Mouse (Mus musculus) liver, embryonic 12.5 days (tissue): ENCODE results near the gene Tbc1d9b. TPM values are rescaled to one million over a fixed set of nuclear protein-coding genes. Genes with fewer than 3 reads are reported as not detected.
"Not testable (repeated sequence)": the region's sequence is repeated elsewhere in the genome, so short reads cannot be mapped to it uniquely, and the experiment has no call there.

Experiments used
- ATAC-seq: fragments of 200-750 bp; cut with Nextera tagmentation; 2 replicates; pipeline ENCODE4 v1.8.0; 2017; ENCODE audit warnings: moderate number of reproducible peaks, mild to moderate bottlenecking, moderate library complexity
- H3K27ac ChIP-seq: fragments of 300-500 bp; sonication (generic); 2 replicates; pipeline ENCODE4 v1.5.1; 2016; ENCODE audit warnings: mild to moderate bottlenecking
- H3K27me3 ChIP-seq: fragments of 300-500 bp; sonication (generic); replicated peaks from 2 replicates; pipeline ENCODE4 v1.6.1; 2016; ENCODE audit warnings: mild to moderate bottlenecking, moderate library complexity
- H3K36me3 ChIP-seq: fragments of 300-500 bp; sonication (generic); 2 replicates; pipeline ENCODE4 v1.6.1; 2016; ENCODE audit warnings: mild to moderate bottlenecking, moderate library complexity
- H3K4me1 ChIP-seq: fragments of 300-500 bp; sonication (generic); 2 replicates; pipeline ENCODE4 v1.6.1; 2016
- H3K4me2 ChIP-seq: fragments of 300-500 bp; sonication (generic); 2 replicates; pipeline ENCODE4 v1.6.1; 2016; ENCODE audit warnings: mild to moderate bottlenecking, moderate library complexity
- H3K4me3 ChIP-seq: fragments of 300-500 bp; sonication (generic); 2 replicates; pipeline ENCODE4 v1.5.1; 2016; ENCODE audit warnings: mild to moderate bottlenecking, moderate library complexity
- H3K9ac ChIP-seq: fragments of 300-500 bp; sonication (generic); 2 replicates; pipeline ENCODE4 v1.6.1; 2016; ENCODE audit warnings: mild to moderate bottlenecking, moderate library complexity
- H3K9me3 ChIP-seq: fragments of 300-500 bp; sonication (generic); replicated peaks from 2 replicates; pipeline ENCODE4 v1.6.1; 2016; ENCODE audit warnings: mild to moderate bottlenecking, moderate library complexity
- WGBS: fragments of 180-500 bp; shearing (Covaris S2); methylation state at CpG from one replicate; pipeline ENCODE4 v1.1.7; 2016; ENCODE audit not compliant: insufficient replicate concordance; 5-methylcytosine and 5-hydroxymethylcytosine counted together
- polyA plus RNA-seq: library from polyadenylated mRNA; unstranded; fragments of >200 nt; fragmentation: Nextera tagmentation; extraction: Ambion mirVana; gene quantifications from 2 replicates; pipeline ENCODE4 v1.2.1, GENCODE M21; 2016

Gene Tbc1d9b
- polyA plus RNA-seq, 1 experiment from 2014 or later = 20.3 TPM

DNA sequence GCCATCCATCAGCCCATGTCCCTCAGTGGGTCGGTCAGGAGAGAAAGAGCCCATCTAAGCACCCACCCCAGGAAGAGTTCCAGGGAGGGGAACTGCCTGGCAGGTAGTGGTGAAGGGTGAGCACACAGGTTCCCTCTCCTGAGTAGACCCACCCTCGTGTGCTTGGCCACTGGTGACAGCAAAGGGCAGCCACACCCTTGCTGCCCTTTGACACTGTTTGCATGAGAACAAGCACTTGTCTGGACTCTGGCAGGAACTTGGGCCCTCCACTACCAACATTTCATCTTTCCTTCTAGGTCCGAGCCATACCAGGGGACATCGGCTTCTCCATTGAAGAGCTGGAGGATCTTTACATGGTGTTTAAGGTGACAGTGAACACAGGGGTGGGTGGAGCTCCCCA is 28.2 kb downstream of the Tbc1d9b start:
- Histone ChIP-seq H3K4me2 (no peak overlapping the region), H3K27me3 (no peaks in the 10 kb centered on the region), H3K9me3 (no peaks in the 10 kb centered on the region), H3K36me3 (peaks cover 83% of the 10 kb centered on the region), H3K4me3 (no peak overlapping the region), H3K27ac (no peak overlapping the region), H3K9ac (no peak overlapping the region), H3K4me1 (peaks cover 26% of the 10 kb centered on the region)
- WGBS = 69% methylated on average over 4 of the region's 4 CpGs
- ATAC-seq = no peak

DNA sequence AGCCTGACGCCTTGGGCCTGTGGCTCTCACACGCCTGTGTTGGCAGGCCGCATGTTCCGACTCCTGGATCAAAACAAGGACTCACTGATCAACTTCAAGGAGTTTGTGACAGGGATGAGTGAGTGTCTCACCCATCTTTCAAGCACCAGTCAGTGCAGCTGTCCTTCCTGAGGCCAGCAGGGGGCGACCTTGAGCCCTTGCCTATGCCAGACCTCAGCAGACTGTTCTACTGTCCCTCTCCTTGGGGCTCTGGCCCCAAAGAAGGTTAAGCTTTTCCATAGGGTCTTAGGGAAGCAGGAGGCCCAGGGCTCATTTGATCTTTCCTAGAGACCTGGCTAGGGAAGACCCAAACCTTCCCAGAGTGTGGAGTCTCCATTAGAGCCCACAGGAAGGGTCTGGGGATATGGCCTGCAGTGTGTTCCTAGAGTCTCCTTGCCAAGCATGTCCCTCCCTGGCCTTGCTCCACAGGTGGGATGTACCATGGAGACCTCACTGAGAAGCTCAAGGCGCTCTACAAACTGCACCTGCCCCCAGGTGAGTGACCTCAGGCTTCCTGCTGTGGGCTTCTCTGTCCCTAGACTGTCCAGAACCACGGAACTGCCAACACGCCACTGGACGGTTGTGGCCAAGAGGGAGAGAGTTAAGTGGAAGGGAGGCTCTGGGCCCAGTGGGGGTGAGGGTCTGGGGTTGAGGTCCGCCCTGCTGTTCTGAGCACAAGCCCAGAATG is 30.5 kb downstream of the Tbc1d9b start:
- peaks cover 26% of the 10 kb centered on the region for H3K4me1 ChIP-seq
- H3K9ac ChIP-seq = no peak overlapping the region
- H3K4me2 ChIP-seq = no peak overlapping the region
- ATAC-seq = peak; percentile 61
- H3K27me3 ChIP-seq = no peaks in the 10 kb centered on the region
- H3K27ac ChIP-seq = 0 out of 2 replicates have a peak overlapping the region, but pooled peaks have one; percentile 51
- H3K9me3 ChIP-seq = no peaks in the 10 kb centered on the region
- H3K4me3 ChIP-seq = no peak overlapping the region
- peaks cover 75% of the 10 kb centered on the region for H3K36me3 ChIP-seq
- 44% methylated on average over 10 of the region's 10 CpGs for WGBS

DNA sequence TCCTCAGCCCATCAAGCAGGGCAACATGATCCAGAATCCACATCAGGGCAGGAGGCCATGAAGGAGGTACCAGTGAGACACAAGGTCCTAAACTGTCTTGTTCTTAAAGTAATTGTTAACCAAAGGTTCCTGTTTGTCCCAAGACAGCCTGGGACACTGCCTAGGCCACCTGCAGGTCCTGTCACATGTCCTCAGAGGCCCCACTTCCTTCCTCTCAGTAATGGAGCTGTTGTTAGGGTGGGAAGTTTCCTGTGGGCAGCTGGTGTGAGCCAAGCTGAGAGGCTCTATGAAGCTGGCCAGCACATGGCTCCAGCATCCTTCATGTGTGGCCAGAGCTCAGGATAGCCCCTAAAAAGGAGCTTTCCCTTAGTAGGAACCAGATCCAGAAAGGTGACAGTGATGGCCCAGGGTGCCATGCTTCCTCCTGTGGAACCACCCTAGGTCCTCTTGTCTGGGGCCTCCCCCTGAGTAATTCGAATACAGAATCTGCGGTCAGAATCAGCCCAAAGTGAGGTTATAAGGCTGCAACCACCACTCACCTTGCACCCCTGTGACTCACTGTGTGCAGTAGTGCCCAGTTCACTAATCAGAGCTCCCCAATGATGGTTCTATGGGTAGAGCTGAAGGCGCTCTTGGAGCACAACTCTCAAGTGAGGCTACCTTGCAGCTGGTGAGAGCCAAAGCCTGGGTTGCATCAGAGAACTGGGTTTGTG is 31.3 kb downstream of the Tbc1d9b start:
- Histone ChIP-seq H3K27me3 (no peaks in the 10 kb centered on the region), H3K9me3 (no peaks in the 10 kb centered on the region), H3K4me1 (peaks cover 26% of the 10 kb centered on the region), H3K4me2 (no peak overlapping the region), H3K27ac (no peak overlapping the region), H3K9ac (no peak overlapping the region), H3K4me3 (no peak overlapping the region), H3K36me3 (peaks cover 67% of the 10 kb centered on the region)
- 75% methylated on average over 3 of the region's 3 CpGs for WGBS
- no peak for ATAC-seq

DNA sequence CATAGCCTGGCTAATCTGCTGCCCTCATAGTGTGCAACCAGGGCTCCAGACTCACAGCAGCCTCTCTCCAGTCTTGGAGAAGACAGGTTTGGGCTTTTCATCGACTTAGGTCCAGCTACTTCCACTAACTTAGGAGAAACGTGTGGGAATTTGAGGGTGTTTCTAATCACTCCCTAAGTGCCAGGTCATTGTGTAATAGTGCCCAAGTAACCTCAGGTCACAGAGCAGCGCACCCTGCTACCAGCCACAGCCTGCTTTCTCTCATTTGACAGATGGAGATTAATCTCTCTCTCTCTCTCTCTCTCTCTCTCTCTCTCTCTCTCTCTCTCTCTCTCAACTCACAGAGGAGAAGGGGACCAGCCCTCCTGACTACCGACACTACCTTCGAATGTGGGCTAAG is 37.2 kb downstream of the Tbc1d9b start:
- Histone ChIP-seq H3K9ac (no peak overlapping the region), H3K4me2 (no peak overlapping the region), H3K9me3 (no peaks in the 10 kb centered on the region), H3K4me1 (peaks cover 7% of the 10 kb centered on the region; the same call in 1 of the 2 replicates), H3K27me3 (no peaks in the 10 kb centered on the region), H3K36me3 (peaks cover 66% of the 10 kb centered on the region), H3K27ac (no peak overlapping the region), H3K4me3 (no peak overlapping the region)
- ATAC-seq = no peak
- WGBS = 77% methylated on average over 5 of the region's 5 CpGs

DNA sequence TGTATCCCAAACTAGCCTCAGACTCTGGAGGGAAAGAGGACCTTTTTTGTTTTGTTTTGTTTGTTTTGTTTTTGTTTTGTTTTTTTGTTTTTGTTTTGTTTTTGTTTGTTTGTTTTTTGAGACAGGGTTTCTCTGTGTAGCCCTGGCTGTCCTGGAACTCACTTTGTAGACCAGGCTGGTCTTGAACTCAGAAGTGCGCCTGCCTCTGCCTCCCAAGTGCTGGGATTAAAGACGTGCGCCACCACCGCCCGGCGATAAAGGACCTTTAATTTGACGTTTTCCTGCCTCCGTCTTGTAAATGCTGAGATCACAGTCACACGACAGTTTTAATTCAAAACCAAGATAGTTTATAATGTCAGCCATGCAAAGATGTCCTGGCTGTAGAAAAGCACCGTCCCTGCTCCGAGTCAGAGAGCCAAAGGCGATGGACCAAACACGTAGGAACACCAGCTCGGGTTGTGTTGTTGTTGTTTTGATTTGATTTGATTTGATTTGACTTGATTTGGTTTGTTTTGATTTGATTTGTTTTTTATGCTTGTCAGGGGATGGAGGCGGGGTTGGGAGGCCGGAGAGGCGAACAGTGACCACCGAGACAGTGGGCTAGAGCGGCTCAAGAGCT is 43.0 kb downstream of the Tbc1d9b start, which contains the start of gene Mrnip:
Mrnip (plus strand) TSS at position 334 of the 619 bp plus-strand sequence.
- peaks cover 33% of the 10 kb centered on the region for H3K4me1 ChIP-seq
- H3K4me2 ChIP-seq = peak within 1 kb of the TSS; percentile 82
- H3K27ac ChIP-seq = peak within 1 kb of the TSS; percentile 86
- H3K9ac ChIP-seq = peak within 1 kb of the TSS; percentile 79
- not testable (repeated sequence) for H3K27me3 ChIP-seq, H3K9me3 ChIP-seq, ATAC-seq
- 5% methylated on average over 19 of the region's 19 CpGs for WGBS
- H3K4me3 ChIP-seq = peak within 1 kb of the TSS; percentile 72
- H3K36me3 ChIP-seq = peaks cover 48% of the 10 kb centered on the region

DNA sequence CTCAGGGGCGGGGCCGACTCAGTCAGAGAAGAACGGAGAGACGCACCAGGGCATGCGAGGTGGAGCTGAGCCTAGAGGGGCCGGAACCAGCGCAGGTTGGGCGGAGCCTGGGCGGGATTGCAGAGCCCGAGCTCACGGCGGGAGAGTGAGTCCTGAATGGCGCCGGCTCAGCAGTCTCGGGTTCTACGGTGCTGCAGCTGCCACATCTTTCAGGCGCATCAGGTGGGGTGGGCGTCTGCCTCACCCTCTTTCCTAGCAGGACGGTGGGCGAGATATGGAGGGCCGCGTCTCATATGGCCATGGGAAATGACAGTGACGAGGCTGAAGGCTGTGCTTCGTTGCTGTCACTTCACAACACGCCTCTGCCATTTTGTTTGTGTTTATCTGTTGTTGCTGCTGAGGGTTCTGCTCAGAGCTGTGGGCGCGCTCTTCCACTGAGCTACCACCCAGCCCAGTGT is 43.6 kb downstream of the Tbc1d9b start:
- WGBS = under 1% methylated on average over 27 of the region's 27 CpGs
- H3K27me3 ChIP-seq = no peaks in the 10 kb centered on the region
- H3K4me2 ChIP-seq = peak overlapping the region; percentile 82
- no peaks in the 10 kb centered on the region for H3K9me3 ChIP-seq
- peaks cover 33% of the 10 kb centered on the region for H3K4me1 ChIP-seq
- peaks cover 42% of the 10 kb centered on the region for H3K36me3 ChIP-seq
- H3K4me3 ChIP-seq = peak overlapping the region; percentile 72
- peak overlapping the region; percentile 79 for H3K9ac ChIP-seq
- peak; percentile 99 for ATAC-seq
- peak overlapping the region; percentile 86 for H3K27ac ChIP-seq

DNA sequence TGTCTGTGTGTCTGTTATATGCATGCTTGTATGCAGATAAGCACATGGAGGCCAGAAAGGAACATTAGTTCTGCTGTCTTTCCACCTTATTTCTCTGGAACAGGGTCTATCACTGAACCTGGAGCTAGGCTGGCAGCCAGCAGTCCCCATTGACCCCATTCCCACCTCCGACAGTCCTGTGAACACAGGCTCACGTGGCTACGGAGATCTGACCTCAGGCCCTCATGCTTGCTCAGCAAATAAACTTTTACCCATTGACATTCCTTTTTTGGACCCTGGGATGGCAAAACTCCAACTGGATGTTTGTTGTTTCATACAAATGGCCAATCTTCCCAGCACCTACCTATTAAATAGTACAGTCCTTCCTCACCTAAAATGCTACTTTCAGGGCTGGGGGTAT is 45.2 kb downstream of the Tbc1d9b start:
- H3K9ac ChIP-seq = no peak overlapping the region
- H3K4me2 ChIP-seq = peak overlapping the region; percentile 82; the same call in 1 of the 2 replicates
- H3K27me3 ChIP-seq = no peaks in the 10 kb centered on the region
- H3K36me3 ChIP-seq = peaks cover 26% of the 10 kb centered on the region
- no peak for ATAC-seq
- H3K27ac ChIP-seq = no peak overlapping the region
- H3K4me1 ChIP-seq = peaks cover 33% of the 10 kb centered on the region
- H3K4me3 ChIP-seq = no peak overlapping the region
- WGBS = 75% methylated on average over 3 of the region's 3 CpGs
- H3K9me3 ChIP-seq = no peaks in the 10 kb centered on the region

DNA sequence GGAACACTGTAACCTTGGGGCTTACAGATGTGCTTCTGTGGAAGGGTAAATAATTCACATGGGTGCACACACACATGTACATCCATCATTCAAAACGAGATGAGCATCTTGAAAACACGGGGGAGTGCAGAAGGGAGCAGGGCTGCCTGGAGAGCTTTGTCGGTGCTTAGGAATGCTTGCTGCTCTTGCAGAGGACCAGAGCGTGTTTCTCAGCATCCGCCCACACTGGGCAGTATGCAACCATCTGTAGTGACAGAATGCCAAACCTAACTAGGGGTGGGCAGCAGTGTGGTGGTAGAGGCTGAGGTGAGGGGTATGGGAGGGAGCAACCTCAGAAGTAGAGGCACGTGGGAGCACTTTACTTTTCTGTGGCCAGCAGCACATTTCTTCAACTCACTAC is 45.9 kb downstream of the Tbc1d9b start:
- no peak for ATAC-seq
- H3K27ac ChIP-seq = no peak overlapping the region
- 85% methylated on average over 6 of the region's 6 CpGs for WGBS
- no peaks in the 10 kb centered on the region for H3K27me3 ChIP-seq
- no peak overlapping the region for H3K4me2 ChIP-seq
- peaks cover 33% of the 10 kb centered on the region for H3K4me1 ChIP-seq
- no peak overlapping the region for H3K4me3 ChIP-seq
- H3K9ac ChIP-seq = no peak overlapping the region
- peaks cover 20% of the 10 kb centered on the region; the same call in 1 of the 2 replicates for H3K36me3 ChIP-seq
- H3K9me3 ChIP-seq = no peaks in the 10 kb centered on the region

DNA sequence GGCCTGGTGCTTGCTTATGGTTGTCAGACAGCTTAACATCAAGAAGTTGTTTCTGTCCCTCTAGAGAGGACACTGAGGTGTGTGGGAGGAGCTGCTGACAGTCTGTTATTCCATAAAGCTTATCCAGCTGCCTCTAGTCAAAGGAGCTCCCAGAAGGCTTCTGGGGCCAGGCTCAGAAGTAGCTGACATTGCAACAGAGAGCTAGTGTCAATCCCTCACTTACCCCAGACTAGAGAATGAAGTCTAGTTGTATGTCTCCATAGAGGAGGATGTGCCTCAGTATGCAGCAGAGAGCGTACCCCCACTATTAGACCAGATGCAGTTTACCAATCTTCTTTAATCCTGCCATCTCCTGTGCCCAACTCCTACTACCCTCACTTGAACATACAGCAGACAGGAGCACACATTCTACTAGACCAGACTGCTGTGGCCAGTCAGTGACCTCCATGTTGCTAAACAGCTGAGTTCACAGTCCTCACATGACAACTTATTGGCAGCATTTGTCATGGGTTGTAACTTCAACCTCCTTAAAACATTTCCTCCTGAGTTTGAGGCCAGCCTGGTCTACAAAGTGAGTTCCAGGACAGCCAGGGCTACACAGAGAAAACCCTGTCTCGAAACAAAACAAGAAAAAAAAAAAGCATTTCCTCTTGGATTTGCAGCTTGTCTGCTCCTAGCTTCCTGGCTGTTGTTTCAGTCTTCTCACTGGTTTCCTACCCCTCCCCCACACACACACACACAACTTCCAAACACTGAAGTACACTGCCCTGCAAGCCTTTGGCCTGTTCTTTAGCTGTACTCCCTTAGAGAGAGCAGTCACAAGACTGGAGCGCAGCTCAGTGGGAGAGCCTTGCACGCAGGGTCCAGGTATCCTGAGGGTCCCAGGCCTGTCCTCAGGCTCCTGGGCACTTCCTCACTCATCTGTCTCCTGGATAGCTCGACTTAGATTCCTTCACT is 47.6 kb downstream of the Tbc1d9b start:
- 64% methylated on average over 5 of the region's 5 CpGs for WGBS
- no peaks in the 10 kb centered on the region for H3K27me3 ChIP-seq
- H3K36me3 ChIP-seq = peaks cover 27% of the 10 kb centered on the region; the same call in 1 of the 2 replicates
- no peak overlapping the region for H3K4me3 ChIP-seq
- no peak for ATAC-seq
- 0 out of 2 replicates have a peak overlapping the region, but pooled peaks have one; percentile 10 for H3K9ac ChIP-seq
- H3K27ac ChIP-seq = no peak overlapping the region
- H3K4me1 ChIP-seq = peaks cover 45% of the 10 kb centered on the region
- no peak overlapping the region for H3K4me2 ChIP-seq
- no peaks in the 10 kb centered on the region for H3K9me3 ChIP-seq

DNA sequence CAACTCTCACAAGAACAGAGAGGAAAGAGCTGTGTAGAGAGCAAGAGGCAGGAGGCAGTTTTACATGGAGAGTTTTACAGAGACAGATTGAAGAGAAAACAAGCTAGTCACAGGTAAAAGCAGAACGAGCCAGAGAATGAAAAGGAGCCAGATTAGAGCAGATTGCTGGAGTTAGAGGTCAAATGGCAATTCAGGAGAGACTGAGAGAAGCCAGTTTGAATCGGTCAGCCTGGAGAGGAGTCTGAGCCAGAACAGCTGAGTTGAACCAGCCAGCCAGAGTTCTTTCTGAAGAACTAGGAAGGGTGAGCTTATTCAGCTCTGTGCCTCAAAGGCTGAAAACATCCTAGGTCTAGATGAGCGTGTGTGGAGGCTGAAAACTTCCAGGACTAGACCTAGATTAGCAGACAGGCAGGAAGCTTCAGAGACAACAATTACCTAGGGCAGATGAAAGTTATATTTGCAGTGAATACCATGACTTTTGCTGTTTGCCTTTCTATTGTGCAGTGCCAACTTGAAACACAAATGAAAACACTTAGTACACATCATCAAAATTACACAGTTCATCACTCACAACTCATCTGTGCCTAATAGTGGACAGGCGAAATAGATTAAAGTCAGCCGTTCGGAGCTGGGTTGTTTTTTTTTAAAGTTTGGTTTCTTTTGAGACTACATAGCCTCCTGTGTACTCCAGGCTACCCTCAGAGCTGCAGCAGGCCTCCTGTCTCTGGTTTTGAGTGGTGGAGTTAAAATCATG is 49.5 kb downstream of the Tbc1d9b start:
- no peak overlapping the region for H3K4me2 ChIP-seq
- H3K36me3 ChIP-seq = peaks cover 29% of the 10 kb centered on the region; the same call in 1 of the 2 replicates
- no peak for ATAC-seq
- H3K9ac ChIP-seq = no peak overlapping the region
- H3K4me3 ChIP-seq = no peak overlapping the region
- H3K27me3 ChIP-seq = no peaks in the 10 kb centered on the region
- H3K9me3 ChIP-seq = no peaks in the 10 kb centered on the region
- 65% methylated on average over 6 of the region's 6 CpGs for WGBS
- no peak overlapping the region for H3K27ac ChIP-seq
- peaks cover 46% of the 10 kb centered on the region for H3K4me1 ChIP-seq
